In the genomic region with DNA sequence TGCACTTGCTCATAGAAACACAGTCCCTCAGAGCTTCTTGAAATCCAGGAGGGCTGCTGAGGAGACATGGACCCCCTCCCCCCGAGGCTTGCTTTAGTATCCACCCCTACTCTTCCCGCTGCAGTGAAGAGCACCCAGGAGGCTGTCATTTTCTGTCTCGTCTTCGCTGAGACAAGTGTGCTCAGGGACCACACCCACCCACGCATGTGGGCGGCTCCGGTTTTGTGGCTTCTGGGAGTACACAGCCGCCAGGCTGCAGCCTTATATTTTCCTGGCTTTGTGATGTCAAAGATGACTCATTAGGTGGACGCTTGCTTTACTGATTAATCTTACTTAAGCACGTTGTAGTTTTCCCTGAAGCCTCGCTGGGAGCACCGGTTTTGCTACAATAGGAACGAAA, we compare ENCODE assay signal across 8 mouse cellular contexts. TPM values are rescaled to one million over a fixed set of nuclear protein-coding genes. Genes with fewer than 3 reads are reported as not detected.
DNase-seq lines count a peak whose midpoint lies in the region; ATAC-seq and TF ChIP-seq lines count a peak whose summit lies in the region.

No protein-coding gene starts in this region.

- peak overlapping the region; percentile 6; the same call in 1 of the 2 replicates for H3K4me3 ChIP-seq in kidney, embryonic 15.5 days (replicated peaks)
- peak overlapping the region; percentile 30 for H3K4me3 ChIP-seq in forebrain, postnatal 0 days (ENCODE audit: low read depth, low read length)

- no peak overlapping the region for H3K27ac ChIP-seq in kidney, embryonic 15.5 days
- no peak overlapping the region for H3K27ac ChIP-seq in forebrain, postnatal 0 days (ENCODE audit: low read depth, low read length)

- H3K9me3 ChIP-seq in kidney, embryonic 15.5 days (replicated peaks), result no peaks in the 10 kb centered on the region
- H3K9me3 ChIP-seq in forebrain, postnatal 0 days (ENCODE audit: low read length), result no peaks in the 10 kb centered on the region

- no peaks in the 10 kb centered on the region for H3K36me3 ChIP-seq in kidney, embryonic 15.5 days
- no peaks in the 10 kb centered on the region for H3K36me3 ChIP-seq in forebrain, postnatal 0 days (ENCODE audit: insufficient read depth)

- peaks cover 6% of the 10 kb centered on the region for H3K4me1 ChIP-seq in kidney, embryonic 15.5 days
- H3K4me1 ChIP-seq in forebrain, postnatal 0 days (ENCODE audit: insufficient read depth), result no peaks in the 10 kb centered on the region

- H3K4me2 ChIP-seq in kidney, embryonic 15.5 days, result peak overlapping the region; percentile 32
- peak overlapping the region; percentile 56 for H3K4me2 ChIP-seq in forebrain, postnatal 0 days (ENCODE audit: low read depth)

- TF ChIP-seq CTCF in forebrain, postnatal 0 days (IDR thresholded peaks at IDR 0.05; ENCODE audit: low read depth), result no peak

- 10% methylated on average over 13 of the region's 13 CpGs for WGBS in kidney, embryonic 15.5 days
- 12% methylated on average over 13 of the region's 13 CpGs for WGBS in forebrain, postnatal 0 days

- H3K27me3 ChIP-seq in kidney, embryonic 15.5 days, result peaks cover 29% of the 10 kb centered on the region
- H3K27me3 ChIP-seq in forebrain, postnatal 0 days (ENCODE audit: insufficient read depth, low read length), result no peaks in the 10 kb centered on the region

- no peak for ATAC-seq in kidney, embryonic 15.5 days (replicated peaks; ENCODE audit: low FRiP score)
- peak; percentile 70 for ATAC-seq in forebrain, postnatal 0 days
- ATAC-seq in megakaryocyte, adult 5-6 weeks (ENCODE audit: poor library complexity, severe bottlenecking), result peak; percentile 73

- no peak overlapping the region for H3K9ac ChIP-seq in kidney, embryonic 15.5 days
- H3K9ac ChIP-seq in forebrain, postnatal 0 days, result peak overlapping the region; percentile 41; the same call in 1 of the 2 replicates

- intact Hi-C loops in gastrocnemius, postnatal 14 days (cut with DNase I; ENCODE audit: low total_unique reads), result no loop called here

- DNase-seq in kidney, postnatal 14 days, result no peak
- DNase-seq in MN1 (ENCODE audit: low spot score), result peak; percentile 76
- DNase-seq in forebrain, postnatal 0 days, result peak; percentile 56
- peak; percentile 36 for DNase-seq in telencephalon, adult 2 months (ENCODE audit: low read depth, low spot score)
- DNase-seq in gastrocnemius, postnatal 14 days, result no peak
- no peak for DNase-seq in spleen, adult 12 weeks (ENCODE audit: low spot score)

RNA-seq across cellular contexts. Expression of gene Ercc6, which starts 20.8 kb away (rescaled TPM):
- 19.2 and 23.5 TPM in 2 replicates for polyA plus RNA-seq in kidney, embryonic 15.5 days (2015; fragmentation: Nextera tagmentation; extraction: Ambion mirVana)
- total RNA-seq in forebrain, postnatal 0 days (2014; rRNA removed), result 15.2 and 18.0 TPM in 2 replicates
- 12.6 and 19.5 TPM in 2 replicates for polyA plus RNA-seq in forebrain, postnatal 0 days (2015; fragmentation: Nextera tagmentation; extraction: Ambion mirVana)
- 5.9 and 7.2 TPM in 2 replicates for total RNA-seq in megakaryocyte, adult 5-6 weeks (2015)
- 8.7 and 13.5 TPM in 2 replicates for total RNA-seq in megakaryocyte, adult 5-6 weeks (2017)
- total RNA-seq in gastrocnemius, postnatal 14 days (2021), result 1 to 10 TPM; 4.7 to 5.9 TPM

RNA-seq across cellular contexts. Expression of gene Chat, which starts 26.7 kb away (rescaled TPM):
- not detected in 2 replicates for polyA plus RNA-seq in kidney, embryonic 15.5 days (2015; fragmentation: Nextera tagmentation; extraction: Ambion mirVana)
- total RNA-seq in forebrain, postnatal 0 days (2014; rRNA removed), result 0.69 and 0.90 TPM in 2 replicates
- polyA plus RNA-seq in forebrain, postnatal 0 days (2015; fragmentation: Nextera tagmentation; extraction: Ambion mirVana), result 0.15 and 0.47 TPM in 2 replicates
- total RNA-seq in megakaryocyte, adult 5-6 weeks (2015), result not detected in 2 replicates
- total RNA-seq in megakaryocyte, adult 5-6 weeks (2017), result not detected in 2 replicates
- total RNA-seq in gastrocnemius, postnatal 14 days (2021), result not detected

RNA-seq across cellular contexts. Expression of gene Slc18a3, which starts 27.9 kb away (rescaled TPM):
- polyA plus RNA-seq in kidney, embryonic 15.5 days (2015; fragmentation: Nextera tagmentation; extraction: Ambion mirVana), result 0.36 TPM in 2 replicates
- total RNA-seq in forebrain, postnatal 0 days (2014; rRNA removed), result 2.2 and 2.4 TPM in 2 replicates
- 3.0 and 4.4 TPM in 2 replicates for polyA plus RNA-seq in forebrain, postnatal 0 days (2015; fragmentation: Nextera tagmentation; extraction: Ambion mirVana)
- total RNA-seq in megakaryocyte, adult 5-6 weeks (2015), result not detected in 2 replicates
- total RNA-seq in megakaryocyte, adult 5-6 weeks (2017), result not detected in 2 replicates
- total RNA-seq in gastrocnemius, postnatal 14 days (2021), result not detected

Comparison
In these comparisons a context has a peak if more than half of its experiments do, and no peak if none do; other contexts are left out.
1. DNase-seq: peak in MN1 (single experiment), forebrain, postnatal 0 days (single experiment) and telencephalon, adult 2 months (single experiment); none in kidney, postnatal 14 days (single experiment), gastrocnemius, postnatal 14 days (single experiment) and spleen, adult 12 weeks (single experiment).